Mouse (Mus musculus) CH12F3 (cell line): ENCODE data around the gene Pax4.

Experiments
- in situ Hi-C: fragments of 300-500 bp; cut with MboI; formaldehyde crosslinking; loops from 2 replicates; pipeline ENCODE4 v1.14.3; 2020; ENCODE audit warnings: low sequenced_read_pairs

Pax4 gene

DNA sequence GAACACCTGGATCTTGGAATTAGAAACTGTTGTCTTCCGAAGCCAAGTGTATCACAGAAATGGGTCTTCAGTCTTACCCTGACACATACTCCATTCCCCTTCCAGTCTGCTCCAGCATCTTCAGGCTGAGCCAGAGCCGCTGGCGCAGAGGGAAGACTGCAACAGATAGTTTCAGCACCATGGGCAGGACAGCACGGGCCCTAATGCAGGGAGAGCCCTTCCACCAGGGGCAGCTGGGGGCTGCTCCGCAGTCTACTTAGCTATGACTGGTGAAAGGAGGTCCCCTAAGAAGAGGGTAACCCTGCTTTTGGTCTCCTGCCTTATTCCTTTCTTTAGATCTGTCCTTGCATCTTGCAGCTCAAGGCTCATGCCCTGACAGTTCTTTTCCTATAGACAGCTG, 1.3 kb upstream of the Pax4 start:
- in situ Hi-C loops = no loop called here

DNA sequence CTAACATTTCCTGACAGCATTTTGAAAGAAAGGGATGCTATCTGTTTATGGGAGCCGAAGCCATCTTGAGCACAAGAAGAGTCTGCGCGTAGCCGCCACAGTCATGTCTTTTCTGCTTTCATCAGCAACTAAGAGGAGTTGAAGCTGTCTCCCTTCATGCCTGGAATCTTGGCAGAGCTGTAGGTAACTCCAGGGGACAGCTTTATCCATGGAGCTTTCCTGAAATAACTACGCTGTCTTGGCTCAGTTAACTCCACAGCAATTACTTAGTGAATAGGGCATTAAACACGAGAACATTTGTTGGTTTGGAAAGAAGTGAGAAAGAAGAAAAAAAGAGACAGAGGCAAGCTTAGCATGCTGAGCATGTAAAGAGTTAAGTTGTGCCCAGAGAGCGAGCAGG, 1.2 kb downstream of the Pax4 start:
- in situ Hi-C loops = no loop called here

DNA sequence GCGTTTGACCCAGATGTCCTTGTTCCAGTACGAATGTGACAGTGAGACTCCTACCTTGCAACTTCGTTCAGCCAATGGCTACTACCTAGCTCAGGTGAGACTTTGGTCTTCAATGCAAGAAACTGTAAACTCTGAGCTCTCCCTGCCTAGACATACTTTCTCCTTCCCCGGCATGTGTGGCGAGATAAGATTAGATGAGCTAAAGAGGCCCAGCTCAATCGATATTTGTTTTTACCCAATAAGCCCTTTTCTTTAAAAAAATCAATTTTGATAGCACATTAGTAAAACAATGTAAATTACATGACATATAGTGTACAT, 17.7 kb downstream of the Pax4 start:
- in situ Hi-C loops = no loop called here

DNA sequence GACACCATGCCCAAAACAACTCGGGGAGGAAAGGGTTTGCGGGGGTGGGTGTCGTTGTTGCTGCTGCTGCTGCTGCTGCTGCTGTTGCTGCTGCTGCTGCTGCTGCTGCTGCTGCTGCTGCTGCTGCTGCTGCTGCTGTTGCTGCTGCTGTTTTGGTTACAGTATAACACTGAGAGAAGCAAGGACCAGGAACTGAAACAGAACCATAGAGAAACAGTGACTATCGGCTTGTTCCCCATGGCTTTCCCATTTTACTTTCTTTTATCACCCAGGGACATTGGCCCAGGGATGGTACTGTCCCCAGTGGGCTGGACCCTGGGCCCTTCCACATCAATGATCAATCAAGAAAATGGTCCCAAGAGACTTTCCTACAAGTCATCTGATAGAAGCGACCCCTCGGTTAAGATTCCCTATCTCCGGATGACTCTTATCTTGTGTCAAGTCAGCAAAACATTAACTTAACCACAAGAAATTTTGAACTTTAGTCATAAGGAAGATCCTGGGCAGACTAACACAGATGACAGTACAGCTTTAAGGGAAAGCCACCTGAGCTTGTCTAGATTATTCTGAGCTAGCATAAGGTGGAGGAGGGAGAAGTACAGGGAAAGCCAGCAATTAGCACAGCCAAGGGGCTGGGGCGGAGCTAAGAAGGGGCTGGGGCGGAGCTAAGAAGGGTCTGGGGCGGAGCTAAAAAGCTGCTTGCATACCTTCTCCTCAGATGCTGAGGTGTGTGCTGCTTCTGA, 18.2 kb downstream of the Pax4 start:
- in situ Hi-C loops = no loop called here

DNA sequence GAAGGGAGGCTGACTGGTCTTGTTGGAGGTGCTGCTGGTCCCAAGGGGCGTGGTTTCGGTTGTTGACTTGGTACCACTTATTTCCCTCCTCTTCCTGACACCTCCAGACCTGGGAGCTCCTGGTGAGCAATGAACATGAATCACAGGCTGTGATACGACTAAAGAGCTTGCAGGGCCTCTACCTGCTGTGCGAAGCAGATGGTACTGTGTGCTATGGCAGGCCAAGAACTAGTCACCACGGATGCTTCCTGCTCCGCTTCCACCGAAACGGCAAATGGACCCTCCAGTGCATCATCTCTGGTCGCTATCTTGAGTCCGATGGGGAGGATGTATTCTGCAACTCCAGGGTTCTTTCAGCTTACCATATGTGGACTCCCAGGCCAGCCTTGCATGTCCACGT, 19.3 kb downstream of the Pax4 start:
- in situ Hi-C loops = no loop called here

DNA sequence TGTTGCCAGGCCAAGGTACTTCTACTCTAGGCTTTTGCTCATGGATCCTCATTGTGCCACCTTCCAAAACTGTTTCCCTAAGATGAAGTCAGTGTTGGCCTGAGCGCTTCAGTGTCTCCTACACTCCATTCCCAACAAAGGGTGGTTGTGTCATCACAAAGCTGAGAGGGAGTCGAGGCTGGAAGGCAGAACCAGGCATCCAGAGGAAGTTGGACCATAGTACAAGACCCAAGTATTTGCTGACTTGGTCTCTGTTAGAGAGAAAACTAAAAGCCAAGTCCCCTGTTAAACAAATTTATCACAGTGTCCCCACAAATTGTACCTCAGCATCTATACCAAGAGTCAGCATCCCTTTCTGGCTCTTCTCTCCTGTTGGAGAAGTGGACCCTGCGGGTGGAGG, 20.9 kb downstream of the Pax4 start, which contains the start of gene Gcc1:
TSS of gene Gcc1 (minus strand) at position 101 of the 400 bp plus-strand sequence.
- in situ Hi-C loops = no loop called here

DNA sequence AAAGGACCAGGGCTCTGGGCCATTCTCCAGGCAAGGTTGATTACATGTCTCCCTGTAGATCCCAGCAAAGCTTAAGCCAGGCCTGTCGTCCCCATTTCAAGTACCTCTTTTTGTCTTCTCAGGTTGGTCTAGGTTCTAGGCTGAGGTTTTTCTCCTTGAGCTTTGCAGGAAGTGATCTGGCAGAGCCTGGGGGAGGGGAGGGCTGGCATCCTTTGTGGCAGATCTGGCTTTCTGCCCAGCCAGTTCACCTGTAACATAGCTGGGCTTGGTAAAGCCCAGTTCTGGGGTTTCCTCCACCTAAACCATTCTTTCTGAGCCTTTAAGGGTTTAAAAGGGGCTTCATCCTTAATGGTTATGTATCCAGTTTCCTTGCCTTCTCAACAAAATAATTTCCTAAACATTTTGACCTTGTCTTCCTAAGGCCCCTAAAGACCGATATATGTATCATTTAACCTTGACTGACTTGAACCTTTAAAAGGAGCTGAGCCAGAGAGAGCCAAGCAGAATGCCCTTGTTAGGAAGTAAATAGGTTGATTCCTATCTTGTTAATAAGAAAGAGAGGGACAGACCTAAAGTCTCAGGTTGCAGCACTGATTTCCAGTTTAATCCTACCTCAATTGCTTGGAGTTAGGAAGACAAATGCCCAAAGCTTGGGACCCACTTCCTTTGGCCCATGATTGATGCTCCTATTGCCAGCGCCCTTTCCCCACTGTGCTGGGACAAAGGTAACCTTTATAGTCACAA, 21.9 kb downstream of the Pax4 start, which contains the start of gene Fscn3:
TSS of gene Fscn3 (plus strand) at position 694 of the 744 bp plus-strand sequence.
- in situ Hi-C loops = no loop called here

DNA sequence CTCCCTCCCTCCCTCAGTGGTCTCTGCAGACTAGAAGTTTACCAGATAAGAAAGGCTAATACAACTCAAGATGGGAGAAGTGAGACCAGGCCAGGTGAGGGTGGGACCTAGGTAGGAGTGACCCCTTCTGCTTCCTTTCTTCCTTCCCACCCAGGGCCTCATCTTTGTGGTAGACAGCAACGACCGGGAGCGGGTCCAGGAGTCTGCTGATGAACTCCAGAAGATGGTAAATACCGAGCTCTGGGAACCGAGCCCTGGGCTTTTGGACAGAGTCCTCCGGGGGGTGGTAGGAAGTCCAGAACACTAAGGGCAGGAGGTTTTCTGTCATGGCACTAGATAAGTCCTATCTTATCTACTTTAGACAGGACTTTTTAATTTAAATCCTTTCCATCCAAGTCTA, 24.1 kb downstream of the Pax4 start:
- in situ Hi-C loops = no loop called here

DNA sequence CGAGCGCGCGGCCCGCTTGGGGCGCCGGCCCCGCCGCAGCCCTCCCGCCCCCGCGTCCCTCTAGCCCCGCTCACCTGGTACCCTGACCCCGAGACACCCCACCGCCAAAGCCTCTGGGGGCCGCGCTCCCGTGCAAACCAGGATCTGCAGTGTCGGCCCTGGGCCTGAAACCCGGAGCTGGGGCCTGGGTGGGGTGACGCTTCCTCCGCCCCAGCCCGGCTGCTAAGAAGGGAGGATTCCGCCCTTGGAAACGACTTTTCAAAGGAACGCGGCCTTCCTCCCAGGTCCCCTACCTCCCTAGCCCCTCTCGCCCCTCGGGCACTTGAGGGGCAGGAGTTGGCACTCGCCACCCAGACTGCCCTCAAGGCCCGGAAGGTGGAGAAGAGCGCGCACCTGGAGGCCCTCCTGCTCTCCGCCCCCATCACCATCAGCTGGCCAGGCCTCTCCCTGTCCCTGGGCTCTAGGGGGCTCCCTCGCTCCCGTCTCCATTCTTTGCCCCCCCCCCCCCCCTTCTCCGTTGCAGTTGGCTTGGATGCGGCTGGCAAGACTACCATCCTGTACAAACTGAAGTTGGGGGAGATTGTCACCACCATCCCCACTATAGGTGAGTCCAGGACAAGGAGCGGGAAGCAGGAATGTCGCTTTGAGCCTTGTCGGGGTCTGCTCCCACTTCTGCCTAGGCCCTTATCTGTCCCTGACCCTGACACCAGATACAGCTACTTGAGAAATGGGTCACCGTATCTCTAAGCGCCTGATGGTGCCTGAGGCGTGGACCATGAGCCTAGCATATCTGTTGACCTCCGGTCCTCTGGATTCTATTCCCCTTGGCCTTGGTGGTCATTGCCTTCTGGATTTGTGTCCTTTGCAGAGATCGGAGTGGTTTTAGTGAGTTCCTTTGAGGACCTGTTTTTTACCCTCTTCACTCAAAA, 25.1 kb downstream of the Pax4 start:
- in situ Hi-C loops = no loop called here

DNA sequence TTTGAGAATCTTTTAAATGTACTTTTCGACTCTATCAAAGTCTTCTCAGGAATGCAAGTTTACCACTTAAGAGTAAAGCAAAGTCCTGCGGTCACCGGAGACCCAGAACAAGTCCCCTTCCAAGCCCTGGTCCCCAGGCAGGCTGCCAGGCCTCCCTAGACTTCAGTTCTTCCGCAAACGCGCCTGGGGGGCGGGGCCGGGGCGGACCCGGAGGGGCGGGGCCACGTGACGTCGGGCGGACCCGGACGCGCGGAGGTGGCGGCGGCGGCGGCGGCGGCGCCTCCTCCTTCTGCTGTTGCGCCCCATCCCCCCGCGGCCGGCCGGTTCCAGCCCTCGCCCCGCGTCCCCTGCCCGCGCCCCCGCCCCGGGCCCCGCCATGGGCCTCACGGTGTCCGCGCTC, 25.8 kb downstream of the Pax4 start, which contains the start of gene Arf5:
TSS of gene Arf5 (plus strand) at position 248 of the 400 bp plus-strand sequence.
- in situ Hi-C loops = no loop called here

DNA sequence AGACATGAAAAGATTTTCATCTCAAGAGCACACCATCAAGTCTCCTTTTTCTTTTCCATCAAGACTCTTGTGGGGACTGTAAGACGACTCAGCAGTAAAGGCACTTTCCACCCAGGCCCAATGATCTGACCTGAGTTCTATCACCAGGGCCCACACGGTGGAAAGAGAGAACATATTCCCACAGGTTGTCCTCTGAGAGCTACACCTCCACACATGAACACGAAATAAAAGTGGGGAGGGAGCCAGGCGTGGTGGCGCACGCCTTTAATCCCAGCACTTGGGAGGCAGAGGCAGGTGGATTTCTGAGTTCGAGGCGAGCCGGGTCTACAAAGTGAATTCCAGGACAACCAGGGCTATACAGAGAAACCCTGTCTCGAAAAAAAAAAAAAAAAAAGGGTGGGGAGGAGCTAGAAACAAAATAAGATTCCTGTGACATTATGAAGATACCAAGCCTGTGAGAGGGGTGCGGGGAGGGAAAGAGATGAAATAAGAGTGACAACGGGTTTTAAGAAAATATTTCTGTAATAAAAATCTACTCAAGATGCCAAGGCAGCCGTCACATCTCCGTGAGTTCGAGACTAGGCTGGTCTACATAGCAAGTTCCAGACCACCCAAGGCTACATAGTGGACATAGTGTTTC, 26.4 kb downstream of the Pax4 start:
- in situ Hi-C loops = no loop called here

DNA sequence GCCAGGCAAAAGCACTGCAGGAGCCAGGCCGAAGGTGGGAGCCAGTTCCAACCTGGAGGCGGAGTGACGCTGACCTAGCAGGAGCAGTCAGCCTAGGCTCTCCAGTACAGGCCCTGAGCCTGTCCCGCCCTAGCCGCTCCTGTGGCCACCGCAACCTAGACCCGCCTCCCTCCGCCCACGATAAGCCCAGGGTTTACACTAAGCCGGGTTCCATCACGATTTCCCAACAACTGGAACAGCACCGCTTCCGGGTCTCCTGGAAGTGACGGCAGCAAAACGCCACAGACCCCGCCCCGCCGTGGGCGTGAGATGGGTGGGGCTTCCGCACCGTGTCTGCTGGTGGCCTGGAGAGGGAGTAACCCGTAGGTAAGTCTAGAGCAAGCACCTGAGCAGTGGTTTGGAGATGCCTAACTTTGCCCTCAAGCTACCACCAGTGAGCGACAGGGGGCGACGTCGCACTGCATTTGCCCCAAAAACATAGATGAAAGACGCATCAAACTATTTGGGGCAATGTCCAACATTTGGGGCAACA, 27.6 kb downstream of the Pax4 start:
- in situ Hi-C loops = no loop called here

DNA sequence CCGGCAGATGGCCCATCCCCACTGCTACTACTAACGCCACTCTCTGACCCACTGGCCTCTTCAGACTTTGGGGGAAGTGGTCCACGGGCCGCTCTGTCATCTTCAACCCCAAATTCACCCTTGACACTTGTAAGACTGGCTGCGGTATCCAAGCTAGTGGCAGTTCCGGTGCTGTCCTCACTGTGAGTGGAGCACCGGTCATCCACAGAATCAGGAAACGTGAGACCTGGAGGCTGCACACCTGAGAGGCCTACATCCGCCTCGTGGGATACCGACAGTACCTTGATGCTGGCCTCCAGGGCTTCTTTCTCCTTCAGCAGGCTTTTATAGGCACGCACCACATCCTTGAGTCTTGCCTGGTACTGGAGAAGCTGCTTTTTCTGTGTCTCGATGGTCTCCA, 28.3 kb downstream of the Pax4 start:
- in situ Hi-C loops = no loop called here

DNA sequence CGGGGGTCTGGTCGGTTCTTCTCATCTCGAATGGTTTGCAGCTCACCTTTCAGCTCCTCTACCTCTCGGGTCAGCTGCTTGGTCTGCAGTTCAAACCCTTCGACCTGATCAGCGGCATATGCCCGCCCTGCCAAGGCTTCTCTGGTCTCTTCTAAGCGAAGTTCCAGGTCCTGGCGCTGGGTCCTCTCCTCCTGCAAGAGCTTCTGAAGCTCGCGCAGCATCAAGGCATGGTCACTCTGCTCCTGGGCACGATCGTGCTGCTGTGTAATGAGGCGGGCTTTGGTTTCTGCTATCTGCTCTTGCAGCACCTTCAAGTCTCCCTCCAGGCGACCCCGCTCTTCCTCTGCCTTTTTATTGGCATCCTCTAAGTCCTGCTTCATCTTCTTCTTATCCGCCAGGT, 28.8 kb downstream of the Pax4 start:
- in situ Hi-C loops = no loop called here

DNA sequence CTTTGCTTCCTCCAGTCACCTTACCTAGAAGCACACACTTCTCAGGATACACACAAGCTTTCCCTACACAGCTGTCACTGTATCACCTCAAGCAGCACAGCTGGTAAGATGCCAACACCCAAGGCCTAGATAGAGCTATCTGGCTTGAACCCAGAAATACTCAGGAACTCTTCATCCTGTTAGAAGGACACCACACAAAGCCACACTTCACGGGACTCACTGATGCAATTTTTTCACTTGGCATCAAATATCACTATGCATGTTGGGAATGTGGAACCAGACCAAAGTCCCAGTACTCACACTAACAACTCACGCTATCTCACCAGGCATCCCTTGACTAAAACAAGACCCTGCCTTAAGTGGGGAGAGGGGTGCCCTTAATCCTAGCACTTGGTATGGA, 29.5 kb downstream of the Pax4 start:
- in situ Hi-C loops = no loop called here

DNA sequence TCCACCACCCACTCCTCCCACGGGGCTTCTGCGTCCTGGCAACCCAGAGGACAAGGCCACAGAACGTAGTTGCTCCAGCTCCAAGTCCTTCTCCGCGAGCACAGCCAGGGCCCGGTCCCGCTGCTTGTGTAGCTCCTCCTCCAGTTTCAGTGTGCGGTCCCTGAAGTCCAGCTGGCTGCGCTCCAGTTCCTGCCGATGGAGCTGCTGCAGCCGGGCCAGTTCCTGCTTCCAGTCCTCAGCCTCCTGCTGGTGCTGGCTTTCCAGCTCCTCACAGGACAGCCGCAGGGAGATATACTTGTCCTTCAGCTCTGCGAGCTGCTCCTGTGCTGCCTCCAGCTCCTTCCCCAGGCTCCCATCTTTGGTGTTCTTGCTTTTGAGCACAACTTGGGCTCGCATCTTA, 30.7 kb downstream of the Pax4 start:
- in situ Hi-C loops = no loop called here

DNA sequence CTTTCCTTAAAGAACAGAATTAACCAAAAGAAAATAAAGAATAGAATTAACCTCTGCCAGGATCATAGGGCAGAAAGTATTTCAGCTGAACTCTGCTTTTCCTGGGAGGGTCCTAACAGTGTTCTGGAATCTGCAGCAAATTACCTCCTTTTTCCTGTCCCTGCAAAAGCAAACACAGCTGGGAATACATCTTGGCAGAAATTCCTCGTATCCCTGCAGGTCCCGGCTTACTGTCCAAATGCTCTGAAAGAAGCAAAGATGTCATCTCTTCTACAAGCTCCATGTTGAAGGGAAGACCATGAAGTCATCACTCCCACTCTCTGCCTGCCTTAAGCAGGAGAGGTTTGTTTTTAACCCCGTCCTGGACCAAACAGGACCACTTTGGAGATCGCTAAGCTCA, 32.2 kb downstream of the Pax4 start:
- in situ Hi-C loops = no loop called here

DNA sequence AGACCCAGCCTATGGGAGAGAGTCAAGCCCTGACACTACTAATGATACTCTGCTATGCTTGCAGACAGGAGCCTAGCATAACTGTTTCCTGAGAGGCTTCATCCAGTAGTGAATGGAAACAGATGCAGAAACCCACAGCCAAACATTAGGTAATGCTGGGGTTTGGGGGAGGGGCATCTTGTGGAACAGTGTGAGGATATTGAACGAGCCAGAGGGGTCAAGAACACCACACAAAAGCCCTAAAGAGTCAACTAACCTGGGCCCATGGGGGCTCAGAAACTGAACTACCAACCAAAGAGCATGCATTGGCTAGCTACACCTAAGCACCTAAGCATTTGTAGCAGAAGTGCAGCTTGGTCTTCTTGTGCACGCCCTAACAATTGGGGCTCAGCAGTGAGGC, 37.9 kb downstream of the Pax4 start:
- in situ Hi-C loops = no loop called here

DNA sequence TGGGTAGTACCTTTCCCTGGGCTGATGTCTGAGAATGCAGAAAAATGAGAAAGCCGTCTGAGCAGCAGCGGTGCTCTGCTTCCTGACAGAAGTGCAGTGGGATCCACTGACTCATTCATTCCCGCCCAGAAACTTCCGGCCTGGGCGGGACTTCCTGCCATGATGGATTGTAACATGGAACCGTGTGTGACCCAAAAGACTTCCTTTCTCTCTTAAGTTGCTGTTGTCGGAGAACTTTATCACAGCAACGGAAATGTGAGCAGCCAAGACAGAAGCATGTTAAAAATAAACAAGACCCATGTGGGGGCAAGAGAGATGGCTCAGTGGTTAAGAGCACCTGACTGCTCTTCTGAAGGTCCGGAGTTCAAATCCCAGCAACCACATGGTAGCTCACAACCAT, 39.1 kb downstream of the Pax4 start:
- in situ Hi-C loops = no loop called here

DNA sequence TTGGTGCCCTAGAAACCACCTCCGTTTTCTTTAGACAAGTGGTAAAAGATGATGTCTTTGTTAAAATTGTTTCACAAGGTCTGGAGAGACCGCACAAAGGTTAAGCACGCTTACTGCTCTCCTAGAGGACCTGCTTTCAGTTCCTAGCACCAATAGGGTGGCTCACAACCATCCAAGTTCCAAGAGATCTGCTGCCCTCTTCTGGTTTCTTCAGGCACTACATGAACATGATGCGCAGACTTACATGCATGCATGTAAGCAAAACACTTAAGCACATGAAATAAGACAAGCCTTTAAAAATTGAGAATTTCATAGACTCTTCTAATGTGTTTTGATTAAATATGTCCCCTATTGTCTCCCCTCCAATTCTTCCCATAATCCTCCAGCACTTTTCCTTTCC, 49.4 kb downstream of the Pax4 start:
- in situ Hi-C loops = loop anchor here (25.0 kb wide), 1 partner anchor 737 kb away; no protein-coding TSS in a partner anchor

DNA sequence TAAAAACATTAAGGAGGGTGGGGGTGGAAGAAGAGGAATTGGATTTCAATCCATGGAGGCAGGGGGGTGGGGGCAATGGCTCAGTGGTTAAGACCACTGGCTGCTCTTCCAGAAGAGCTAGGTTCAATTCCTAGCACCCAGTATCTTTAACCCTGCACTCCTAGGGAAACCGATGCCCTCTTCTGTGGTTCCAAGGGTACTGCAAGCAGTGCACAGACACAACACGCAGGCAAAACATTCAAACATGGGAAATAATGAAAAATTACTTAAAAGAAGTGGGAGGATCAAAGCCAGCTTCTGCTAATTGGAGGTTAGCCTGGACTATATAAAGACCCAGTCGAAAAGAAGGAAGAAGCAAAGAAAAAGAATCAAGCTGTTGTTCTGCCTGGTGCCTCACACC, 50.4 kb downstream of the Pax4 start:
- in situ Hi-C loops = loop anchor here (25.0 kb wide), 1 partner anchor 736 kb away; no protein-coding TSS in a partner anchor
